Mouse (Mus musculus): ENCODE data around the gene Acsm1.

Gene Acsm1

GRCm38 (mm10) chr7:119670395-119670794, 63.6 kb downstream of the Acsm1 start:
- no peak for DNase-seq (ENCODE audit: low read depth, low spot score)

- no peak for DNase-seq (ENCODE audit: low read depth, low spot score)
Observed at GRCm38 (mm10) chr7:119670925-119671324, 64.1 kb downstream of the Acsm1 start.

- DNase-seq (ENCODE audit: low read depth, low spot score): peak; percentile 10
Observed at GRCm38 (mm10) chr7:119673465-119673864, 66.6 kb downstream of the Acsm1 start.

GRCm38 (mm10) chr7:119680107-119680506, 73.3 kb downstream of the Acsm1 start:
- no peak for DNase-seq (ENCODE audit: low read depth, low spot score)

GRCm38 (mm10) chr7:119682699-119683098, 75.9 kb downstream of the Acsm1 start:
- DNase-seq (ENCODE audit: low read depth, low spot score): no peak

- DNase-seq (ENCODE audit: low read depth, low spot score): no peak
Observed at GRCm38 (mm10) chr7:119689726-119690125, 82.9 kb downstream of the Acsm1 start, which contains the start of gene Acsm4. Acsm4 (plus strand) TSS chr7:119690026.

GRCm38 (mm10) chr7:119692302-119692701, 85.5 kb downstream of the Acsm1 start:
- DNase-seq (ENCODE audit: low read depth, low spot score): no peak

GRCm38 (mm10) chr7:119694926-119695325, 88.1 kb downstream of the Acsm1 start:
- DNase-seq (ENCODE audit: low read depth, low spot score): no peak
